ENCODE assay signal across 8 mouse cellular contexts in the genomic region with DNA sequence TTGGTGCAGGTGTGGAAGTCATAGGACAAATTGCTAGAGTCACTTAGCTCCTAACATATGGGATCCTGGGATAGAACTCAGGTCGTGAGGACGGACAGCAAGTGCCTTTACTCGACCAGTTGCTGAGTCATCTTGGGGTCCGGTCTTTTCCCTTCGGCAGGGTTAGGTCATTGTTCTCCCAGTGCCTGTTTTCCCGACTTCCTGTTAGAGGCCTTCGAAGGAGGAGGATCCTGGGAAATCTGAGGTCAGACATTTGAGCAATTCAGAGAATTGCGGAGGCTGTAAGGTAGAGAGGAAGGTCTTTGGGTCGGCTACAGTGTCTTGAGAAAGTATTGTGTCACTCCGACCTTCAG. TPM values are rescaled to one million over a fixed set of nuclear protein-coding genes. Genes with fewer than 3 reads are reported as not detected.
A peak's percentile ranks its signal among the peaks of the same experiment; 100 is the strongest.
DNase-seq lines count a peak whose midpoint lies in the region; ATAC-seq and TF ChIP-seq lines count a peak whose summit lies in the region.

No protein-coding gene starts in this region.

- H3K4me2 ChIP-seq in liver, embryonic 11.5 days, result peak overlapping the region; percentile 99

- no peak for DNase-seq in G1E (ENCODE audit: low spot score)
- peak; percentile 73 for DNase-seq in embryo, embryonic 11 days
- DNase-seq in heart, postnatal 25 days (ENCODE audit: low spot score), result peak; percentile 20
- peak; percentile 53 for DNase-seq in liver, embryonic 11.5 days (ENCODE audit: low spot score)
- peak; percentile 56 for DNase-seq in neural tube, embryonic 10.5 days (ENCODE audit: extremely low spot score, low spot score)
- no peak for DNase-seq in right cerebral cortex, adult 2 months (ENCODE audit: low spot score in 2 of 2)
- no peak for DNase-seq in cerebellum, adult 9-10 months
- no peak for DNase-seq in layer of hippocampus, adult 11-12 months (ENCODE audit: low spot score)

- H3K36me3 ChIP-seq in G1E (replicated peaks), result peaks cover 7% of the 10 kb centered on the region
- H3K36me3 ChIP-seq in liver, embryonic 11.5 days (ENCODE audit: control insufficient read depth, insufficient read depth, low read length), result no peaks in the 10 kb centered on the region

- intact Hi-C loops in heart, postnatal 25 days (cut with DNase I), result loop anchor here (2.0 kb wide), 1 partner anchor 18 kb away; no protein-coding TSS in a partner anchor

- H3K4me3 ChIP-seq in G1E (ENCODE audit: low read depth, low read length), result peak overlapping the region; percentile 79
- H3K4me3 ChIP-seq in liver, embryonic 11.5 days (ENCODE audit: low read depth, low read length), result peak overlapping the region; percentile 72

- H3K27me3 ChIP-seq in G1E (ENCODE audit: insufficient read depth, low read length), result no peaks in the 10 kb centered on the region
- H3K27me3 ChIP-seq in liver, embryonic 11.5 days (replicated peaks; ENCODE audit: control insufficient read depth, insufficient read depth, low read length), result no peaks in the 10 kb centered on the region

- ATAC-seq in G1E (ENCODE audit: extremely low read depth, insufficient number of reproducible peaks, low FRiP score, poor library complexity, severe bottlenecking), result no peak
- no peak for ATAC-seq in liver, embryonic 11.5 days (replicated peaks; ENCODE audit: low FRiP score)

- peak overlapping the region; percentile 99 for H3K27ac ChIP-seq in liver, embryonic 11.5 days (ENCODE audit: low read depth, low read length)

- H3K9me3 ChIP-seq in G1E (replicated peaks), result peaks cover 14% of the 10 kb centered on the region
- H3K9me3 ChIP-seq in liver, embryonic 11.5 days (ENCODE audit: control insufficient read depth, low read length), result no peaks in the 10 kb centered on the region

- no peak for TF ChIP-seq CTCF in G1E (IDR thresholded peaks at IDR 0.05; ENCODE audit: low read depth, low read length)

- peak overlapping the region; percentile 92 for H3K9ac ChIP-seq in liver, embryonic 11.5 days (ENCODE audit: low read depth, low read length)

- WGBS in liver, embryonic 11.5 days, result 17% methylated on average over 10 of the region's 10 CpGs

- H3K4me1 ChIP-seq in G1E (ENCODE audit: insufficient read depth, low read depth, low read length), result peaks cover 65% of the 10 kb centered on the region
- peaks cover 34% of the 10 kb centered on the region for H3K4me1 ChIP-seq in liver, embryonic 11.5 days (replicated peaks; ENCODE audit: control insufficient read depth, insufficient read depth, low read length)

RNA-seq across cellular contexts. Expression of a gene that starts 19.2 kb away (rescaled TPM):
- total RNA-seq in G1E (2014; fragmentation: Nextera tagmentation), result 14.8 and 19.5 TPM in 2 replicates
- 7.7 and 7.8 TPM in 2 replicates for total RNA-seq in G1E (2017)
- 15.9 and 19.4 TPM in 2 replicates for polyA plus RNA-seq in G1E (2012)
- total RNA-seq in heart, postnatal 25 days (2021), result 1 to 10 TPM; 4.2 TPM
- polyA plus RNA-seq in liver, embryonic 11.5 days (2014; fragmentation: Nextera tagmentation; extraction: Ambion mirVana), result 7.3 and 7.5 TPM in 2 replicates

RNA-seq across cellular contexts. Expression of a gene that starts 50.6 kb away (rescaled TPM):
- total RNA-seq in G1E (2014; fragmentation: Nextera tagmentation) (not detected in 2 replicates), G1E (2017) (under 0.01 TPM in 1 of 2 replicates, not detected in the other)
- polyA plus RNA-seq in G1E (2012), result not detected in 2 replicates
- 1 to 10 TPM; 4.8 to 6.6 TPM for total RNA-seq in heart, postnatal 25 days (2021)
- 0.07 and 0.12 TPM in 2 replicates for polyA plus RNA-seq in liver, embryonic 11.5 days (2014; fragmentation: Nextera tagmentation; extraction: Ambion mirVana)

Comparison
In these comparisons a context has a peak if more than half of its experiments do, and no peak if none do; other contexts are left out.
1. DNase-seq: peak in embryo, embryonic 11 days (single experiment), heart, postnatal 25 days (single experiment), liver, embryonic 11.5 days (single experiment) and neural tube, embryonic 10.5 days (single experiment); none in G1E (single experiment), right cerebral cortex, adult 2 months (0 of 2), cerebellum, adult 9-10 months (single experiment) and layer of hippocampus, adult 11-12 months (single experiment).
2. RNA of a gene that starts 50.6 kb away (total RNA-seq): 4.8 to 6.6 TPM in heart, postnatal 25 days; under 0.01 TPM in G1E; every median in the first group is over 4 times any median in the second.